Mouse (Mus musculus) midbrain, postnatal 0 days (tissue): ENCODE data around the gene Plekhg1. TPM values are rescaled to one million over a fixed set of nuclear protein-coding genes. Genes with fewer than 3 reads are reported as not detected.

Source experiments
- ATAC-seq: fragments of 200-750 bp; cut with Nextera tagmentation; 2 replicates; pipeline ENCODE4 v1.8.0; 2017; ENCODE audit warnings: moderate number of reproducible peaks, mild to moderate bottlenecking, moderate TSS enrichment, moderate library complexity; ENCODE audit not compliant: low FRiP score
- DNase-seq: peaks from one replicate; pipeline ENCODE4 v3.0.0-alpha.2; 2015; ENCODE audit warnings: low spot score
- H3K27ac ChIP-seq: fragments of 300-500 bp; sonication (generic); 2 replicates; pipeline ENCODE4 v1.5.1; 2014; ENCODE audit warnings: low read depth, mild to moderate bottlenecking, low read length, mixed read lengths
- H3K27me3 ChIP-seq: fragments of 300-500 bp; sonication (generic); 2 replicates; pipeline ENCODE4 v1.6.1; 2014; ENCODE audit warnings: low read length, control low read depth, mixed read lengths; ENCODE audit not compliant: insufficient read depth
- H3K36me3 ChIP-seq: fragments of 300-500 bp; sonication (generic); 2 replicates; pipeline ENCODE4 v1.6.1; 2014; ENCODE audit warnings: low read length, control low read depth, mixed read lengths; ENCODE audit not compliant: insufficient read depth
- H3K4me1 ChIP-seq: fragments of 300-500 bp; sonication (generic); 2 replicates; pipeline ENCODE4 v1.6.1; 2014; ENCODE audit warnings: mild to moderate bottlenecking, control low read depth, antibody characterized with exemption, low read length, mixed read lengths; ENCODE audit not compliant: insufficient read depth
- H3K4me2 ChIP-seq: fragments of 300-500 bp; sonication (generic); 2 replicates; pipeline ENCODE4 v1.6.1; 2014; ENCODE audit warnings: low read depth, mild to moderate bottlenecking, low read length, mixed read lengths; ENCODE audit not compliant: poor library complexity, severe bottlenecking
- H3K4me3 ChIP-seq: fragments of 300-500 bp; sonication (generic); 2 replicates; pipeline ENCODE4 v1.5.1; 2014; ENCODE audit warnings: low read depth, mild to moderate bottlenecking, low read length, moderate library complexity
- H3K9ac ChIP-seq: fragments of 300-500 bp; sonication (generic); replicated peaks from 2 replicates; pipeline ENCODE4 v1.6.1; 2014; ENCODE audit warnings: mild to moderate bottlenecking, low read length, moderate library complexity, mixed read lengths; ENCODE audit not compliant: poor library complexity, severe bottlenecking
- H3K9me3 ChIP-seq: fragments of 300-500 bp; sonication (generic); 2 replicates; pipeline ENCODE4 v1.6.1; 2016; ENCODE audit warnings: low read length, control low read depth
- CTCF ChIP-seq: IDR thresholded peaks from 2 replicates; pipeline ENCODE4 v1.5.1; 2016; ENCODE audit warnings: antibody characterized with exemption, mild to moderate bottlenecking
- WGBS: fragments of 180-500 bp; shearing (Covaris S2); extraction: QIAGEN DNeasy Blood & Tissue Kit; methylation state at CpG from one replicate; pipeline ENCODE4 v1.1.7; 2014; 5-methylcytosine and 5-hydroxymethylcytosine counted together
- polyA plus RNA-seq: library from polyadenylated mRNA; unstranded; fragments of >200 nt; fragmentation: Nextera tagmentation; extraction: Ambion mirVana; gene quantifications from 2 replicates; pipeline ENCODE4 v1.2.1, GENCODE M21; 2015
- total RNA-seq: library from RNA; depleted of rRNA; stranded (reverse); fragments of >200 nt; gene quantifications from 2 replicates; pipeline ENCODE4 v1.2.3, GENCODE M21; 2014

Plekhg1 gene
- total and polyA plus RNA-seq, 2 experiments from 2014 or later = 5.7 to 17.1 TPM

DNA sequence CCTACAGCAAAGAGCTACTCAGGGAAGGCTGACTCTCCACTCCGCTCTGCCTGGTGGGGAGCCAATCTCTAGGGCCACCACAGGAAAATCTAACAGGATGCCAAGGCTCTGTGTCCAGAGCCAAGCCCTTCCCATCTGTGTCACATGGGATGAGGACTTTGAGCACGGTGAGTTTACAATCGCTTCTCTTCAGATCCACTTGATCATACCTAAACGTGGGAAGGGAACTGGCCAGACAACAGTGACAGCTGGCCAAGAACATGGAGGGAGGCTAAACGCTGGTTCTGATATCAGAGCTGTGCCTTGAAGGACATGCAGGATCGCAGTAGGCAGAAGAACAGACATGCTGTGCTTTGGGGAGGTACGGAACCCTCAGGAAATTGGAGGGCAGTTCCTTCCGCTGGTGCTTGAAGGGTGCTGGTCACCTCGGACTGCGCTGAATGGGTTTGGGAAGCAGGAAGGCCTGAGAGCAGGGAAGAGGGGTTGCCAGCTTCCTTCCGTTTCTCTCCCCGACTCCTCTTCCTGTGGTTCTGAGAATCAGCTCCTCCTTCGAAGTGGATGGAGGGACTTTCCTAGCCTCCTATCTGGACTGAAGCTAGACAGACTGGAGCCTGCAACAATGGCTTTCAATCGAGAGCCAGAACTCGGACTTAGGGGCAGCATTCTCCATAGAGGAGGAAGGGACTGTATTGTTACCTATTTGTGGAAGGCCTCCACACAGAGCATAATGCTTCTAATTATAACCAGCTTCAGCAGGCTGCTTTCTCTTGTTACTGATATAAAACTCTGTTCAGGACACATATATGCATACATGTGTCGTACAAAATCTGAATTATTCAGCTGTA, 21.9 kb upstream of the Plekhg1 start:
- Histone ChIP-seq H3K9me3 (no peaks in the 10 kb centered on the region), H3K27me3 (no peaks in the 10 kb centered on the region), H3K4me2 (peak overlapping the region; percentile 4; the same call in 1 of the 2 replicates), H3K27ac (peak overlapping the region; percentile 43), H3K36me3 (no peaks in the 10 kb centered on the region), H3K4me1 (no peaks in the 10 kb centered on the region), H3K9ac (no peak overlapping the region), H3K4me3 (no peak overlapping the region)
- WGBS = 67% methylated on average over 16 of the region's 16 CpGs
- no peak for TF ChIP-seq CTCF
- ATAC-seq (peak; percentile 75; the same call in 1 of the 2 replicates), DNase-seq (peak; percentile 64)

DNA sequence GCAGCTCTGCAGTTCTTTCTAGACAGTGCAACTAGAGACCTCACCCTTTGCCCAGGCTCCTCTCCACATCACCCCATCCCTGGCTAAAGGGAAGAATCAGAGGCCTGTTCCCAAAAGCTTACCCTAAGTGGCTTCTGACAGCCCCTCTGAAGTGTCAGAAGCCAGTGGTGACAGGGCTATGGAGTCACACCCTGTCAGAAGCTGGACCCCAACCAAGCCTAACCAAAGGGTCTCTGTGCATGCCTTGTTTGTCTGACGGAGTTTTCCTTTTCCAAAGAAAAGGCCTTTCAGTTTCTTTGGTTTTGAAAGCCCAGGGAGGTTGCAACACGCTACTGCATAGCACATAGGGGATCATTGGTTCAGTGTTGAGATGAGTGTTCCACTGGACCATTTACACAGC, 19.9 kb upstream of the Plekhg1 start:
- Histone ChIP-seq H3K4me2 (no peak overlapping the region), H3K4me1 (no peaks in the 10 kb centered on the region), H3K27ac (no peak overlapping the region), H3K36me3 (no peaks in the 10 kb centered on the region), H3K9me3 (no peaks in the 10 kb centered on the region), H3K9ac (no peak overlapping the region), H3K4me3 (no peak overlapping the region), H3K27me3 (no peaks in the 10 kb centered on the region)
- TF ChIP-seq CTCF = no peak
- DNase-seq (no peak), ATAC-seq (no peak)
- 62% methylated on average over 2 of the region's 2 CpGs for WGBS

GRCm38 (mm10) chr10:3722339-3722738, 17.8 kb upstream of the Plekhg1 start:
- Histone ChIP-seq H3K27ac (no peak overlapping the region), H3K9me3 (no peaks in the 10 kb centered on the region), H3K4me1 (no peaks in the 10 kb centered on the region), H3K36me3 (no peaks in the 10 kb centered on the region), H3K4me2 (no peak overlapping the region), H3K4me3 (no peak overlapping the region), H3K27me3 (no peaks in the 10 kb centered on the region), H3K9ac (no peak overlapping the region)
- no peak for DNase-seq
- WGBS = 15% methylated on average over 2 of the region's 2 CpGs
- ATAC-seq = no peak
- no peak for TF ChIP-seq CTCF

DNA sequence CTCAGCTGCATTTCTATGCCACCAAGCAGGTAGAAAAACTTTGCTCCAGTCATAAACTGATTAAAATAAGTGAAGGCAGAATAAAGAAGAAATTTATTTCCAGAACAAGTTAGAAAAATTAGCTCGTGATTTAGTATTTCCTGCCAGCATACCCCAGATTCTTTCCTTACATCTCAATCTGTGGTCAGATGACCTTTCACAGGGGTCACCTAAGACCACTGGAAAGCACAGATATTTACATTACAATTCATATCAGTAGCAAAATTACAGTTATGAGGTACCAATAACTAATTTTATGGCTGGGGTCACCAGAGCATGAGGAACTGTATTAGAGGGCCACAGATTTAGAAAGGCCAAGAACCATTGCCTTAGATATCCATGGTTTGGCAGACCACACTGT, 15.5 kb upstream of the Plekhg1 start:
- 75% methylated on average over 1 of the region's 1 CpGs for WGBS
- ATAC-seq = no peak
- H3K4me1 ChIP-seq = no peaks in the 10 kb centered on the region
- H3K9me3 ChIP-seq = no peaks in the 10 kb centered on the region
- no peak overlapping the region for H3K4me2 ChIP-seq
- H3K27me3 ChIP-seq = no peaks in the 10 kb centered on the region
- H3K27ac ChIP-seq = no peak overlapping the region
- H3K9ac ChIP-seq = no peak overlapping the region
- H3K36me3 ChIP-seq = no peaks in the 10 kb centered on the region
- H3K4me3 ChIP-seq = no peak overlapping the region
- TF ChIP-seq CTCF = no peak
- DNase-seq = no peak

- Histone ChIP-seq H3K4me3 (no peak overlapping the region), H3K27me3 (no peaks in the 10 kb centered on the region), H3K4me1 (no peaks in the 10 kb centered on the region), H3K9ac (no peak overlapping the region), H3K4me2 (no peak overlapping the region), H3K27ac (no peak overlapping the region), H3K9me3 (no peaks in the 10 kb centered on the region), H3K36me3 (no peaks in the 10 kb centered on the region)
- WGBS = 65% methylated on average over 3 of the region's 3 CpGs
- ATAC-seq = no peak
- TF ChIP-seq CTCF = no peak
- no peak for DNase-seq
Observed at GRCm38 (mm10) chr10:3729666-3730065, 10.5 kb upstream of the Plekhg1 start.

DNA sequence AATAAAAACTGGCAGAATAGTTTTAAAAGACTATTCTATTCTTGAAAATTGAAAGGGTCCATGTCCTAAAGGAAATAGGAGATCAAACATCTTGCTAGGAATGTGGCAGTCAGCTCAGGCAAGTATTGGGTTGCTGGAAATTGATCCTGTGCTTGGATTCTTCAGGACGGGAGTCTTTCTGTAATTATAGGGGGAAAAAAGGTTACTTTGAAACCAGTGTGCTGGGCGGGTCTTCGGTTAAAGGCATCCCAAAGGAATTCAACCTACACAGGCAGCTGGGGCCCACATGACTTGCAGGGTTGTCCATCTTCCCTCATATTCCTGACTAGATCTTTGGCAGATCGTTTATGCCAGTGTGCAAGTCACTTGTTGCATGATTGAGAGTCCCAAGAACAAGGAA, 9.8 kb upstream of the Plekhg1 start:
- Histone ChIP-seq H3K27me3 (no peaks in the 10 kb centered on the region), H3K36me3 (no peaks in the 10 kb centered on the region), H3K4me2 (no peak overlapping the region), H3K4me1 (no peaks in the 10 kb centered on the region), H3K27ac (no peak overlapping the region), H3K4me3 (no peak overlapping the region), H3K9me3 (no peaks in the 10 kb centered on the region), H3K9ac (no peak overlapping the region)
- no peak for ATAC-seq
- no peak for DNase-seq
- WGBS = 56% methylated on average over 4 of the region's 4 CpGs
- TF ChIP-seq CTCF = no peak
